Mouse (Mus musculus) small intestine, adult 2 months (tissue): ENCODE measurements around the gene Sphk1. TPM values are rescaled to one million over a fixed set of nuclear protein-coding genes. Genes with fewer than 3 reads are reported as not detected.

Experiments used
- H3K27ac ChIP-seq: fragments of 200-500 bp; 2 replicates; pipeline ENCODE4 v1.5.1; 2012; ENCODE audit warnings: low read depth, low read length, control low read depth, inconsistent platforms; ENCODE audit not compliant: insufficient read depth
- H3K27me3 ChIP-seq: fragments of 200-500 bp; 2 replicates; pipeline ENCODE4 v1.6.1; 2012; ENCODE audit warnings: mild to moderate bottlenecking, moderate library complexity, low read length, inconsistent platforms; ENCODE audit not compliant: control insufficient read depth, insufficient read depth
- H3K36me3 ChIP-seq: fragments of 200-500 bp; 2 replicates; pipeline ENCODE4 v1.6.1; 2012; ENCODE audit warnings: mild to moderate bottlenecking, low read length, control low read depth, inconsistent platforms; ENCODE audit not compliant: control insufficient read depth, insufficient read depth
- H3K4me1 ChIP-seq: fragments of 200-500 bp; 2 replicates; pipeline ENCODE4 v1.6.1; 2012; ENCODE audit warnings: low read length, inconsistent platforms, mixed read lengths; ENCODE audit not compliant: control insufficient read depth, insufficient read depth, insufficient read length
- H3K4me3 ChIP-seq: fragments of 200-500 bp; 2 replicates; pipeline ENCODE4 v1.5.1; 2012; ENCODE audit warnings: low read depth, mild to moderate bottlenecking, control low read depth, inconsistent platforms, low read length, moderate library complexity
- CTCF ChIP-seq: fragments of 200-500 bp; IDR thresholded peaks from 2 replicates; pipeline ENCODE4 v1.5.1; 2012; ENCODE audit warnings: low read depth, mild to moderate bottlenecking, control low read depth, inconsistent platforms, low read length, moderate library complexity, mixed read lengths; ENCODE audit not compliant: insufficient replicate concordance, insufficient read length; ENCODE audit errors: extremely low read depth
- POLR2A ChIP-seq: fragments of 200-500 bp; IDR thresholded peaks from 2 replicates; pipeline ENCODE4 v1.6.1; 2012; ENCODE audit warnings: low read depth, mild to moderate bottlenecking, control low read depth, inconsistent platforms, low read length, moderate library complexity
- WGBS: fragments of 180-500 bp; shearing (Covaris S2); methylation state at CpG from one replicate; pipeline ENCODE4 v1.1.7; 2018; 5-methylcytosine and 5-hydroxymethylcytosine counted together
- polyA plus RNA-seq: library from polyadenylated mRNA; depleted of rRNA; stranded (reverse); fragments of >200 nt; gene quantifications from 2 replicates; pipeline ENCODE4 v1.2.3, GENCODE M21; 2012

Sphk1 gene
- polyA plus RNA-seq, 1 experiment = 47.9 TPM

DNA sequence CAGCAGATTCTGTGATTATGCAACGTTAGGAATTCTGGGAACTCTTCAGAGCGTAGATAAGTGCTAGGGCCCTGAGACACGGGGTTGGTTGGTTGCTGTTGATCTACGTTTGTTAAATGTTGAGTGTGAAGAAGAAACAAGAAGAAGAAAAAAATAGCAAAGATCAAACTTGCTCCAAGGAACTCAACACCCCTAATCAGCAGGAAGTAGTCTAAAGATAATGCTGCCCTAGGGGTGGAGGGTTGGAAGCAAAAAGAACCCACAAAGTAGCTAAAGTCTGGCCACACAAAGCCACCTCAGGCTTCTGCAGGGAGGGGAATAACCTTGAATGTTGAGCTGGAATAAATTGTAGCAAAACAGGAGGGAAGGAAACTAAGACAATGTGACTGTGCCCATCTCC is 33.4 kb upstream of the Sphk1 start:
- H3K36me3 ChIP-seq = no peaks in the 10 kb centered on the region
- H3K4me1 ChIP-seq = peaks cover 14% of the 10 kb centered on the region; the same call in 1 of the 2 replicates
- H3K4me3 ChIP-seq = no peak overlapping the region
- no peak for TF ChIP-seq POLR2A
- no peak for TF ChIP-seq CTCF
- H3K27ac ChIP-seq = no peak overlapping the region
- 69% methylated on average over 4 of the region's 4 CpGs for WGBS
- H3K27me3 ChIP-seq = no peaks in the 10 kb centered on the region

DNA sequence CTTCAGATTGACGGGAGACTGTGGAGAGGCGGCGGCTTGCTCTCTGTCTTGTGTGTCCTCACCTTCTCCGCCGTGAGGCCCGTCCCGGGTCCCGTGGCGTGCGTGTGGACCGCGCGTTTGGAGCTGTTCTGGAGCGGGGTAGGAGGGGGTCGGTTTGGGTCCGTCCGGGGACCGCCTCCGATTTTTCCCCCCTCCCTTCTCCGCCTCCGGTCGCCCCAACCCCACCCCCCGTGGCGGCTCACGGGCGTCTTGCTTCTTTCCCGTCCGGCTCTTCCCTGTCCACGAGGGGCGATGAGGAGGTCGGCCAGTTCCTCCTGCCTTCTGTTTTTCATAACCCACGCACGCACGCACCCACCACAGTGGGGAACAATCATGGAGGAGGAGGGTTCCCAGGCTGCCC is 32.1 kb upstream of the Sphk1 start:
- Histone ChIP-seq H3K4me1 (peaks cover 4% of the 10 kb centered on the region; the same call in 1 of the 2 replicates), H3K27ac (no peak overlapping the region), H3K36me3 (no peaks in the 10 kb centered on the region), H3K4me3 (0 out of 2 replicates have a peak overlapping the region, but pooled peaks have one; percentile 10), H3K27me3 (no peaks in the 10 kb centered on the region)
- TF ChIP-seq CTCF (no peak), POLR2A (no peak)
- WGBS = 37% methylated on average over 34 of the region's 34 CpGs

DNA sequence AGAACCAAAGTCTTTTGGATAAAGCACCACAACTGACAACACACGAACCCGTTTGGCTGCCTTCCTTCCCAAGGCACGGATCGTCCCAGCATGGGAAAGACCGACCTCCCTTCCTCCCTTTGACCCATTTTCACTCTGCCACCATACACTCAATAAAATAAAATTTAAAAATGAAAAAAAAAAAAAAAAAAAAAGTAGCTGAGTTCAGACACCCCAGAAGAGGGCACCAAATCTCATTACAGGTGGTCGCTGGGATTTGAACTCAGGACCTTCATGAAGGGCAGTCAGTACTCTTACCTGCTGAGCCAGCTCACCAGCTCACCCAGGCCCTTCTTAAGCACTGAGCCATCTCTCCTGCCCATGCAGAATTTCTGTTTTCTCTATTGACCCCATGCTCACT is 31.7 kb upstream of the Sphk1 start:
- peaks cover 1% of the 10 kb centered on the region; the same call in 1 of the 2 replicates for H3K4me1 ChIP-seq
- H3K36me3 ChIP-seq = no peaks in the 10 kb centered on the region
- WGBS = 51% methylated on average over 6 of the region's 6 CpGs
- no peak overlapping the region for H3K4me3 ChIP-seq
- TF ChIP-seq CTCF (no peak), POLR2A (no peak)
- no peaks in the 10 kb centered on the region for H3K27me3 ChIP-seq
- no peak overlapping the region for H3K27ac ChIP-seq

DNA sequence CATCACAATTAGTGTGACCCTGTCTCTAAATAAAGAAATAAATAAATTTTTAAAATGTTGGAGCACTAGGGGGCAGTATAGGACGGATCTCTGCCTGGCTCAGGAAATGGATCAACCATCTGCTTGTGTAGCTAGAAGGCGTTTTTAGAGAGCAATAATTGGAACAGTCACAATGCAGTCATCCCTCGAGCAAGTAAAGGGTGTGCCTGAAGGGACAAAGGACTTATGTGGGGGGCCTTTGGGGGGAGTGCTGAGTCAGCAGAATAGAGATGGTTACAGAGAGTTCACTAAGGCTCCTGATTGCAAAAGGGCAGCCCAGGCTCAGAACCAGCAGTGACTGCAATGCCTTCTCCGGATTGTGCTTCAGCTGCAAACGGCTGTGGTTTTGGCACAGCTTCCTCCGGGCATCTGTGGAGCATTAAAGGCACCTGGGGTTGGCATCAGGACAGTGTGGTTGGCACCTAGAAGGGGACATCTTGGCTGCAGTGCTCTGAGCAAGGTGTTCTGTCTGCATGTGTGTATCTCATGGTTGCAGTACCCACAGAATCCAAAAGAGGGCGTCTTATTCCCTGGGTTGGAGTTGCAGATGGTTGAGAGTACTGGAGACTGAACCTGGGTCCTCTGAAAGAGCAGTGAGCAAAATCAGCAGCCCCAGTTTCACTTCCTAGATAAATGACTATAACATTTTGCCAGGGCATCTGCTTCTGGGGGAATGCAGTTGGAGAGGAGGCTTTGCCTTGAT is 29.5 kb upstream of the Sphk1 start:
- Histone ChIP-seq H3K27ac (no peak overlapping the region), H3K27me3 (no peaks in the 10 kb centered on the region), H3K4me3 (no peak overlapping the region), H3K4me1 (no peaks in the 10 kb centered on the region), H3K36me3 (no peaks in the 10 kb centered on the region)
- no peak for TF ChIP-seq CTCF
- TF ChIP-seq POLR2A = no peak
- 12% methylated on average over 7 of the region's 7 CpGs for WGBS

DNA sequence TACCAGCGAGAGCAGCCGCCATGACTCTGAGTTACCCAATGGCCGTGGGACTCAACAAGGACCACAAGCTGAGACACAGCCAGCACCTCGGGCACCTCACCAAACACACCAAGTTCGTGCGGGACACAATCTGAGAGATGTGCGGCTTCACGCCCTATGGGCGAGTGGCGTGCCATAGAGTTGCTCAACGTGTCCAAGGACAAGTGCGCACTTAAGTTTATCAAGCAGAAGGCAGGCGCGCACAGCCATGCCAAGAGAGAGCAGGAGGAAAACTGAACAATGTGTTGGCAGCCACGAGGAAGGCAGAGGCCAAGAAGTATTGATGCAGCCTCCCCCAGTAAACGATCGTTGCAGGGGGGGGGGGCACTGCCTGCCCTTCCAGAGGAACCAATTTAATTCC is 26.2 kb upstream of the Sphk1 start:
- no peak for TF ChIP-seq CTCF
- TF ChIP-seq POLR2A = no peak
- no peaks in the 10 kb centered on the region for H3K27me3 ChIP-seq
- H3K4me3 ChIP-seq = no peak overlapping the region
- no peak overlapping the region for H3K27ac ChIP-seq
- H3K4me1 ChIP-seq = no peaks in the 10 kb centered on the region
- WGBS = 86% methylated on average over 17 of the region's 17 CpGs
- H3K36me3 ChIP-seq = no peaks in the 10 kb centered on the region

DNA sequence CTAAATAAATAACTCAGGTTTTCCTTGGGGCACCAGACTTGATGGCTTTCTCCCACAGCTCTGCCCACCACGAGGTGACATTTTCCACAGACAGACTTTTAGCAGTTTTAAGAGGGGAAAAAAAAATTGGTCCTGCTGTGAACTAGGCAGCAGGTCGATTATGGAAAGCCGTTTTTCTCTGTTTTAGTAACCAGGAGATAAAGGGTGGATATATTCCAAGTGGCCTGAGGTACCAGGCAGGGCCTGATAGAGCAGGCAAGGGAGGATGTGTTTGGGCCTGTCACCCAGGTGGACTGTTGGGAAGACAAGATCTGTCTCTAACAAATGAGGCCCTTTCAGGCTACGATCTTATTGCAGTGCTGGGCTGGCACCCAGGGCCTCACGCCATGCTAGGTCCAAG is 25.2 kb upstream of the Sphk1 start:
- Histone ChIP-seq H3K4me1 (no peaks in the 10 kb centered on the region), H3K27me3 (no peaks in the 10 kb centered on the region), H3K27ac (no peak overlapping the region), H3K36me3 (no peaks in the 10 kb centered on the region), H3K4me3 (no peak overlapping the region)
- TF ChIP-seq CTCF (no peak), POLR2A (no peak)
- 76% methylated on average over 5 of the region's 5 CpGs for WGBS

DNA sequence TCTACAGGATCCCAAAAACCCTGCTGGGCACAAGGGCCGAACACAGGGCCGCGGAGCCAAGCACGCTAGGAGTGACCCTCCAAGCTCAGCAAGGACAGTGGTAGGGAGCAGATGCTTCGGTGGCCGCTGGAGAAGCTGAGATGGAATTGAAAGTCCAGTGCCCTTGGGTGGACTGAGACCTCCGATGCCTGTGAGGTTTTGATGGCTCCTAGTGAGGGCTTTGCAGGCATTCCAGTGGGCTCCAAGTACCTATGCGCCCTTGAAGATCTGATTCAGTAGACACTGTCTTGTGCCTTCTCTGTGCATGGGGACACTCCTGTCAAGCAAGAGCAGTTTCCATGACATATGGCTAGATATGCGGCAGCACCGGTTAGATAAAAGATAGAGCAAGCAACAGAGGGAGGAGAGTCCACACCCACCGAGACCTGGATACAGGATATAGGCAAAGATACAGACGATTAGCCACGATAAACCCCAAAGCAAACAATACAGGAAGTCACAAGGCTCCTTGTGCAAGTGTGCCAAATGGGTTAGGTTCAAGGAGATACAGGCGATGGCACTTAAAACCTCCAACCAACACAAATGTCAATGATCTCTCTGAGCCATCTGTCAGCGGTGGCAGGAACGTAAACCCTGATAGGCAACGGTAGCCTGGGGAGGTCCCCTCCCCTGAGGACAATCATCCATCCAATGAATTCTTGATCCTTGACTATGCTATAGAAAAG is 24.4 kb upstream of the Sphk1 start:
- H3K36me3 ChIP-seq = no peaks in the 10 kb centered on the region
- no peak for TF ChIP-seq CTCF
- no peak for TF ChIP-seq POLR2A
- WGBS = 56% methylated on average over 17 of the region's 17 CpGs
- H3K4me1 ChIP-seq = no peaks in the 10 kb centered on the region
- no peaks in the 10 kb centered on the region for H3K27me3 ChIP-seq
- H3K4me3 ChIP-seq = no peak overlapping the region
- no peak overlapping the region for H3K27ac ChIP-seq
